Mouse (Mus musculus): ENCODE results near the gene Sec14l2. TPM values are rescaled to one million over a fixed set of nuclear protein-coding genes. Genes with fewer than 3 reads are reported as not detected.

Gene Sec14l2
- polyA plus RNA-seq, 1 experiment from 2014 or later, result 1.3 TPM

DNA sequence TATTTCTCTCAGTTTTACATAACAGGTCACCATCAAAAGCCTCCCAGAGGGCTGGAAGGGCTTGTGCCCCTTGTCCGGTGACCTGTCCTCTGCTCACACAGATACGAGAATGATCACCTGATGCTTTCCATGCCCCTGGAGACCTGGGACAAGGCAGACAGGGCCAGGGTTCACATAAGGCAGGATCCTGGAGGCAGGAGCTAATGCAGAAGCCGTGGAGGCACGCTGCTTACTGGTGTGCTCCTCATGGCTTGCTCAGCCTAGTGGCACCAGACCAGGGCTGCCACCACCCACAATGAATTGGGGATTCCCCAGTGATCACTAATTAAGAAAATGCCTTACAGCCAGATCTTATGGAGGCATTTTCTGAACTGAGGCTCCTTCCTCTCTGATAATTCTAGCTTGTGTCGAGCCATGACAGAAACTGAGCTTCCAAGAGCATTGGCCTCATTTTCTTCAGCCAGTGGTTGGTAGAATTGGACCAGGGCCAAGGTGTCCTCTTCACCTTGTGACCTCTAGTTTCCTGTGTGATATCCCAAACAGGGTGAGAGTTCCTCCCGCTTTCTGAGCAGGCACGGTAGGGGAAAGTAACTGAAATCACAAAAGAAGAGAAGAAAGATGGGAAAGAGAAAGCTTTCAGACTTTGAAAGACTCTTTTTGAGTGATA lies 44.8 kb downstream of the Sec14l2 start:
- Histone ChIP-seq H3K27me3 (ENCODE audit: control insufficient read depth, insufficient read depth, low read length) (no peaks in the 10 kb centered on the region), H3K36me3 (replicated peaks; ENCODE audit: control insufficient read depth, insufficient read depth, low read depth, low read length) (no peaks in the 10 kb centered on the region), H3K4me3 (ENCODE audit: low read depth, low read length) (no peak overlapping the region), H3K9ac (replicated peaks; ENCODE audit: low read length) (no peak overlapping the region), H3K4me1 (ENCODE audit: control insufficient read depth, insufficient read depth, low read length) (no peaks in the 10 kb centered on the region), H3K4me2 (ENCODE audit: low read depth, low read length) (no peak overlapping the region), H3K9me3 (replicated peaks; ENCODE audit: control insufficient read depth, low read length) (no peaks in the 10 kb centered on the region), H3K27ac (replicated peaks; ENCODE audit: low read depth, low read length) (no peak overlapping the region)
- ATAC-seq (replicated peaks; ENCODE audit: insufficient number of reproducible peaks, low FRiP score, low TSS enrichment, low read depth), result no peak
- 84% methylated on average over 7 of the region's 7 CpGs for WGBS
- DNase-seq (ENCODE audit: low spot score), result no peak

DNA sequence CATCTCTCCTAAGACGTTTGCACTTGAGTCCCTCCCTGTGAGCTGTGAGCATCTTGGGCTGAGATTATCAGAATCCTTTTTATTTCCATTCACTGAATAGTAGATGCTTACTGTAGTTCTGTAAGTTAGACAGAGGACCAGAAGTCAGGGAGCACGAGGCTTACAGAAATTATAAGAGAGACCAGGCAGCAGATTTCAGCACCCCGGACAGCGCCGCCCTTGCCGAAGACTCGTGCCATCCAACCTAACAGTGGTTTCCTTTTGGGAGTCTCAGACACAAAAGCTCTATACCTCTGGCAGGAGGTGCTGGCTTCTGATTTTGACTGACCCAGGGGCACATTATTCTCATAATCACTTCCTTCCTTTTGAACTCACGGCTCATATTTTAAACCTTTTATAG lies 46.6 kb downstream of the Sec14l2 start:
- H3K9me3 ChIP-seq (replicated peaks; ENCODE audit: control insufficient read depth, low read length), result no peaks in the 10 kb centered on the region
- no peak overlapping the region for H3K9ac ChIP-seq (replicated peaks; ENCODE audit: low read length)
- 12% methylated on average over 8 of the region's 8 CpGs for WGBS
- no peak for ATAC-seq (replicated peaks; ENCODE audit: insufficient number of reproducible peaks, low FRiP score, low TSS enrichment, low read depth)
- H3K4me3 ChIP-seq (ENCODE audit: low read depth, low read length), result no peak overlapping the region
- H3K27me3 ChIP-seq (ENCODE audit: control insufficient read depth, insufficient read depth, low read length), result no peaks in the 10 kb centered on the region
- H3K4me1 ChIP-seq (ENCODE audit: control insufficient read depth, insufficient read depth, low read length), result no peaks in the 10 kb centered on the region
- no peak overlapping the region for H3K27ac ChIP-seq (replicated peaks; ENCODE audit: low read depth, low read length)
- no peaks in the 10 kb centered on the region for H3K36me3 ChIP-seq (replicated peaks; ENCODE audit: control insufficient read depth, insufficient read depth, low read depth, low read length)
- DNase-seq (ENCODE audit: low spot score), result peak; percentile 84
- H3K4me2 ChIP-seq (ENCODE audit: low read depth, low read length), result no peak overlapping the region

DNA sequence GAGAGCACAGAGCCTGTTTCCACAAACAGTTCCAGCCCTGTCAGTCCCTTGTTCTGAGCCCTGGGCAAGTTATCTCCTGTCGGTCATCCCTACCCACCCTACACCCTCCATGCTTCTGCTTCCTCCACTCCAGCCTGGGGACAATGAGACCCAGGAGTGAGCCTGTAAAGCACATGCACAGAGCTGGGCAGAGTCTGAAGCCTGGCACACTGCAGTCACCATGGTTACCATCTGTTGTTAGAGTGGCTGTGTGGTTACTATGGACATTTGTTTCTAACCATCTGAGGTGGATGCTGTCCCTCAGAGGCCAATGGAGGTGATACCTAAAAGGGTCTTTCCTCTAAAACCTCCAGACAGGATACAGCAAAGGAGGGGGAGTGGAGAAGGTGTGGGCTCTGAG lies 53.6 kb downstream of the Sec14l2 start:
- H3K27ac ChIP-seq (replicated peaks; ENCODE audit: low read depth, low read length), result no peak overlapping the region
- no peaks in the 10 kb centered on the region for H3K36me3 ChIP-seq (replicated peaks; ENCODE audit: control insufficient read depth, insufficient read depth, low read depth, low read length)
- H3K4me3 ChIP-seq (ENCODE audit: low read depth, low read length), result no peak overlapping the region
- no peaks in the 10 kb centered on the region for H3K4me1 ChIP-seq (ENCODE audit: control insufficient read depth, insufficient read depth, low read length)
- DNase-seq (ENCODE audit: low spot score), result no peak
- 78% methylated on average over 1 of the region's 1 CpGs for WGBS
- no peak for ATAC-seq (replicated peaks; ENCODE audit: insufficient number of reproducible peaks, low FRiP score, low TSS enrichment, low read depth)
- no peaks in the 10 kb centered on the region for H3K27me3 ChIP-seq (ENCODE audit: control insufficient read depth, insufficient read depth, low read length)
- no peak overlapping the region for H3K4me2 ChIP-seq (ENCODE audit: low read depth, low read length)
- no peaks in the 10 kb centered on the region for H3K9me3 ChIP-seq (replicated peaks; ENCODE audit: control insufficient read depth, low read length)
- H3K9ac ChIP-seq (replicated peaks; ENCODE audit: low read length), result no peak overlapping the region

DNA sequence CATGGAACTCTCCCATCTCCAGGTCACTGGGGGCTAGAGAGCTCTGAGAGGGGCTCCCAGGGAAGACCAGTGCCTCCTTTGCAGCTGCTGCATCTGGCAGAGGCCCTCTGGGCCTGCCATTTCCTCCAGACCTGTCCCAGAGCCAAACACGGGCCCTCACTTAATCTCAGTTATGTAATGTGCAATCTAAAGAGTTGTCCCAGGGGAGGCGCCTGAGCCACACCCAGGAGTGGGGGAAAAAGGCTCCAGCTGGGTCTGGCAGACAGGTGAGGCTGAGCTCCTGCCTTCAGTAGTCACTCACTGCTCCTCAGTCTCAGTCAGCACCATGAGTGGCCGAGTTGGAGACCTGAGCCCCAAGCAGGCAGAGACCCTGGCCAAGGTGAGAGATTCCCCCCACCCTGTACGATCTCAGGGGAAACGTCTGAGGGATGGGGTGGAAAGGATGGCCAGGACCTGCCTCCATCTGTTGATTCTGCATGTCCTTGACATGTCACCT lies 58.5 kb downstream of the Sec14l2 start, which contains the start of gene Sec14l3:
Sec14l3 (plus strand) TSS at position 215 of the 496 bp plus-strand sequence.
- no peak for DNase-seq (ENCODE audit: low spot score)
- Histone ChIP-seq H3K4me3 (ENCODE audit: low read depth, low read length) (no peak within 1 kb of the TSS), H3K9me3 (replicated peaks; ENCODE audit: control insufficient read depth, low read length) (no peaks in the 10 kb centered on the region), H3K4me2 (ENCODE audit: low read depth, low read length) (no peak within 1 kb of the TSS), H3K27me3 (ENCODE audit: control insufficient read depth, insufficient read depth, low read length) (no peaks in the 10 kb centered on the region), H3K9ac (replicated peaks; ENCODE audit: low read length) (no peak within 1 kb of the TSS), H3K4me1 (ENCODE audit: control insufficient read depth, insufficient read depth, low read length) (no peaks in the 10 kb centered on the region), H3K27ac (replicated peaks; ENCODE audit: low read depth, low read length) (no peak within 1 kb of the TSS), H3K36me3 (replicated peaks; ENCODE audit: control insufficient read depth, insufficient read depth, low read depth, low read length) (no peaks in the 10 kb centered on the region)
- ATAC-seq (replicated peaks; ENCODE audit: insufficient number of reproducible peaks, low FRiP score, low TSS enrichment, low read depth), result no peak
- WGBS, result 66% methylated on average over 5 of the region's 5 CpGs

DNA sequence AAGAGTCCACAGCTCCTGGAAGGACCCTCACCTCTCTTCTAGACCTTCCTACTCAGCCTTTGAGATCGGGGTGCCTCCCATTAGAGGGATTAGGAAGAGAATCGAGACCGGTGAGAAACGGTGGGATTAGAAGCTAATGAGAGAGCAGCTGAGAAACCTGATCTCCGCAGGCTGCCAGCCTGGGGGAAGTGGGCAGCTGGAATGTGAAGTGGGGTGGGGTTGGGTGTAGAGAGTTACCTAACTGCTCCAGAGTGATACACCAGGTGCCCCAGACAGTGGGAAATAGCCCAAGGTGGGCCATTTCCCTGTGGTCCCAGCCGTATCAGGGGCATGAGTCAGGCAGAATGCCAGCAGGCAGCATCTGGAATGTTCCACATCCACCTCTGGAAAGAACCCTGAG lies 60.2 kb downstream of the Sec14l2 start:
- H3K4me2 ChIP-seq (ENCODE audit: low read depth, low read length), result no peak overlapping the region
- no peaks in the 10 kb centered on the region for H3K36me3 ChIP-seq (replicated peaks; ENCODE audit: control insufficient read depth, insufficient read depth, low read depth, low read length)
- no peak for DNase-seq (ENCODE audit: low spot score)
- H3K27ac ChIP-seq (replicated peaks; ENCODE audit: low read depth, low read length), result no peak overlapping the region
- H3K4me1 ChIP-seq (ENCODE audit: control insufficient read depth, insufficient read depth, low read length), result no peaks in the 10 kb centered on the region
- ATAC-seq (replicated peaks; ENCODE audit: insufficient number of reproducible peaks, low FRiP score, low TSS enrichment, low read depth), result no peak
- no peak overlapping the region for H3K4me3 ChIP-seq (ENCODE audit: low read depth, low read length)
- 36% methylated on average over 6 of the region's 6 CpGs for WGBS
- H3K27me3 ChIP-seq (ENCODE audit: control insufficient read depth, insufficient read depth, low read length), result no peaks in the 10 kb centered on the region
- H3K9me3 ChIP-seq (replicated peaks; ENCODE audit: control insufficient read depth, low read length), result no peaks in the 10 kb centered on the region
- no peak overlapping the region for H3K9ac ChIP-seq (replicated peaks; ENCODE audit: low read length)

DNA sequence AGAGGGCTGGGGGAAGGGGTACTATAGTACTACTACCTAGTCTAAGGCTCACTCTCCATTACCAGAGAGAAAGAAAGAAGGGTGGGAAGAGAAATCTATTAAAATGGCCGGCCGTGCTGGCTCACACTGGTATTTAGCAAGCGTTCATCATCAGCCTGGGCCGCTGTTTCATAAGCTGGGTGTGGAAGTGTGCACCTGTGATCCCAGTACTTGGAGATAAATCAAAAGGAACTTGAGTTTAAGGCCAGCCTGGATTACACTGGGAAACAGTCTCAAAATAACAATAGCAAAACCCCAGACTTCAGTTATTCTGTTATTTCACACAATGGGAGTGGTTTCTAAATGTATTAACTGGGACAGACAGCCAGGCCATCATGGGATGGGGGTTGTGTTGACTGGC lies 60.7 kb downstream of the Sec14l2 start:
- Histone ChIP-seq H3K4me1 (ENCODE audit: control insufficient read depth, insufficient read depth, low read length) (no peaks in the 10 kb centered on the region), H3K4me3 (ENCODE audit: low read depth, low read length) (no peak overlapping the region), H3K27ac (replicated peaks; ENCODE audit: low read depth, low read length) (no peak overlapping the region), H3K9me3 (replicated peaks; ENCODE audit: control insufficient read depth, low read length) (no peaks in the 10 kb centered on the region), H3K9ac (replicated peaks; ENCODE audit: low read length) (no peak overlapping the region), H3K27me3 (ENCODE audit: control insufficient read depth, insufficient read depth, low read length) (no peaks in the 10 kb centered on the region), H3K36me3 (replicated peaks; ENCODE audit: control insufficient read depth, insufficient read depth, low read depth, low read length) (no peaks in the 10 kb centered on the region), H3K4me2 (ENCODE audit: low read depth, low read length) (no peak overlapping the region)
- 93% methylated on average over 4 of the region's 4 CpGs for WGBS
- DNase-seq (ENCODE audit: low spot score) (no peak), ATAC-seq (replicated peaks; ENCODE audit: insufficient number of reproducible peaks, low FRiP score, low TSS enrichment, low read depth) (no peak)

DNA sequence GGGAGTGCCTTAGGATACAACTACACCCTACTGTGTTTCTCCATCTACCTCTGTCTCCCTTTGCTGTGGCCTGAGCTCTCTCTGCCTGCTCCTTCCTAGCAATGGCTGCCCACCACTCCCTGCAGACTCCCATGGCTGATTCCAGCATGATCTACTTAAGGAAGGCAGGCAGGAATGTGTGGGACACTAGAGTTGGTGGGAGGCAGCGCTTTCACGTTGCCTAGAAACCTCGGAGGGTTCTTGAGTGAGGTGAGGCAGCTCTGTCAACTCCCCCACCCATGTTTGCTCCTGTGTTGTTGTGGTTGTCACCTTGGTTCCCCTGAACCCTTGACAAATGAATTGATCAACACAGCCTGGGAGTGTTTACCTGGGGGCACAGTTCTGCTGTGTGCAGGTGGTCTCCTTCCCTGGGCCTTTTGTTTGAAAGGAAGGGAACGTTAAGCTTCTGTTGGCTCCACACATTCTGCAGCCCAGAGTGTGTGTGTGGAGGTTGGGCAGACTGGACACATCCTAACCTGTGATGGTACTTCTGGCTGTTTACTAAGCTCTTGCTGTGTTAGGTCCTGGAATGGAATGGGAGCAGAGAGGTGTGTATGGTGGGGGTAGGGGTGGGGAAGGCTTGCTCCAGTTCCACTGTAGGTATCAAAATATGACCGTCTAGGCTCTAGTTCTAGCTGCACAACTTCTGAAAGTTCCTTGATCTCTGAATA lies 62.2 kb downstream of the Sec14l2 start:
- ATAC-seq (replicated peaks; ENCODE audit: insufficient number of reproducible peaks, low FRiP score, low TSS enrichment, low read depth), result no peak
- Histone ChIP-seq H3K27ac (replicated peaks; ENCODE audit: low read depth, low read length) (no peak overlapping the region), H3K4me3 (ENCODE audit: low read depth, low read length) (no peak overlapping the region), H3K4me2 (ENCODE audit: low read depth, low read length) (no peak overlapping the region), H3K27me3 (ENCODE audit: control insufficient read depth, insufficient read depth, low read length) (no peaks in the 10 kb centered on the region), H3K36me3 (replicated peaks; ENCODE audit: control insufficient read depth, insufficient read depth, low read depth, low read length) (no peaks in the 10 kb centered on the region), H3K4me1 (ENCODE audit: control insufficient read depth, insufficient read depth, low read length) (no peaks in the 10 kb centered on the region), H3K9ac (replicated peaks; ENCODE audit: low read length) (no peak overlapping the region), H3K9me3 (replicated peaks; ENCODE audit: control insufficient read depth, low read length) (no peaks in the 10 kb centered on the region)
- DNase-seq (ENCODE audit: low spot score), result no peak
- WGBS, result 81% methylated on average over 5 of the region's 5 CpGs

DNA sequence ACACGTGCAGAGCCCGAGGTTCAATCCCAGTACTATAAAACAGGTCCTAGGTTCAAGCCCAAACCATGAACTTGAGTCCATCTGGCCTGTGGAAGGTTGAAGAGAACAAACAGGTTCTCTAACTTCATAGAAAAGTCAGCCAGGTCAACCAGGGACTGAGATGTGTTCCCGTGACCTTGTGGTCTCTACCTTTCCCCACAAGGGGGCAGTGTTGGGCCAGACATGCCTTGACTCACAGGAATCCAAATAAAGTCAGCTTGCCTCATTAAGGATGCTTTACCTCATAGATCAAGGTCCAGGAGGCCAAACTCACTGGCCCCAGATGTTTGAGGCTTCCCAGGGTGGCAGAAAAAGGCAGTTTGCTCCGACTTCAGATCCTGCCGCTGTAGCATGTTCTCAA lies 69.6 kb downstream of the Sec14l2 start:
- ATAC-seq (replicated peaks; ENCODE audit: insufficient number of reproducible peaks, low FRiP score, low TSS enrichment, low read depth) (no peak), DNase-seq (ENCODE audit: low spot score) (peak; percentile 81)
- no peaks in the 10 kb centered on the region for H3K9me3 ChIP-seq (replicated peaks; ENCODE audit: control insufficient read depth, low read length)
- no peaks in the 10 kb centered on the region for H3K36me3 ChIP-seq (replicated peaks; ENCODE audit: control insufficient read depth, insufficient read depth, low read depth, low read length)
- no peaks in the 10 kb centered on the region for H3K4me1 ChIP-seq (ENCODE audit: control insufficient read depth, insufficient read depth, low read length)
- no peak overlapping the region for H3K4me3 ChIP-seq (ENCODE audit: low read depth, low read length)
- H3K27ac ChIP-seq (replicated peaks; ENCODE audit: low read depth, low read length), result no peak overlapping the region
- 21% methylated on average over 5 of the region's 5 CpGs for WGBS
- H3K27me3 ChIP-seq (ENCODE audit: control insufficient read depth, insufficient read depth, low read length), result no peaks in the 10 kb centered on the region
- H3K4me2 ChIP-seq (ENCODE audit: low read depth, low read length), result no peak overlapping the region
- no peak overlapping the region for H3K9ac ChIP-seq (replicated peaks; ENCODE audit: low read length)
